Mouse (Mus musculus) hindbrain, postnatal 0 days (tissue): ENCODE data around the gene Adap1. TPM values are rescaled to one million over a fixed set of nuclear protein-coding genes. Genes with fewer than 3 reads are reported as not detected.

ENCODE experiments used
- ATAC-seq: fragments of 200-750 bp; cut with Nextera tagmentation; 2 replicates; pipeline ENCODE4 v1.8.0; 2017; ENCODE audit warnings: mild to moderate bottlenecking, moderate TSS enrichment, moderate library complexity
- DNase-seq: peaks from one replicate; pipeline ENCODE4 v3.0.0-alpha.2; 2015; ENCODE audit warnings: low spot score
- H3K27ac ChIP-seq: fragments of 300-500 bp; sonication (generic); 2 replicates; pipeline ENCODE4 v1.5.1; 2014; ENCODE audit warnings: mild to moderate bottlenecking
- H3K27me3 ChIP-seq: fragments of 300-500 bp; sonication (generic); 2 replicates; pipeline ENCODE4 v1.6.1; 2014; ENCODE audit warnings: low read length, mixed read lengths; ENCODE audit not compliant: insufficient read depth
- H3K36me3 ChIP-seq: fragments of 300-500 bp; sonication (generic); 2 replicates; pipeline ENCODE4 v1.6.1; 2014; ENCODE audit warnings: low read length, mixed read lengths; ENCODE audit not compliant: insufficient read depth
- H3K4me1 ChIP-seq: fragments of 300-500 bp; sonication (generic); 2 replicates; pipeline ENCODE4 v1.6.1; 2014; ENCODE audit warnings: antibody characterized with exemption, low read length, mixed read lengths; ENCODE audit not compliant: insufficient read depth
- H3K4me2 ChIP-seq: fragments of 300-500 bp; sonication (generic); 2 replicates; pipeline ENCODE4 v1.6.1; 2014; ENCODE audit warnings: low read depth, mild to moderate bottlenecking, low read length, moderate library complexity, mixed read lengths
- H3K4me3 ChIP-seq: fragments of 300-500 bp; sonication (generic); 2 replicates; pipeline ENCODE4 v1.5.1; 2014; ENCODE audit warnings: low read length
- H3K9ac ChIP-seq: fragments of 300-500 bp; sonication (generic); replicated peaks from 2 replicates; pipeline ENCODE4 v1.6.1; 2014; ENCODE audit warnings: mild to moderate bottlenecking, low read length, moderate library complexity, mixed read lengths
- H3K9me3 ChIP-seq: fragments of 300-500 bp; sonication (generic); 2 replicates; pipeline ENCODE4 v1.6.1; 2016; ENCODE audit warnings: low read length, mixed read lengths
- CTCF ChIP-seq: IDR thresholded peaks from 2 replicates; pipeline ENCODE4 v1.5.1; 2016; ENCODE audit warnings: antibody characterized with exemption, control low read depth, low read depth
- WGBS: fragments of 180-500 bp; shearing (Covaris S2); extraction: QIAGEN DNeasy Blood & Tissue Kit; methylation state at CpG from one replicate; pipeline ENCODE4 v1.1.7; 2014; 5-methylcytosine and 5-hydroxymethylcytosine counted together
- polyA plus RNA-seq: library from polyadenylated mRNA; unstranded; fragments of >200 nt; fragmentation: Nextera tagmentation; extraction: Ambion mirVana; gene quantifications from 2 replicates; pipeline ENCODE4 v1.2.1, GENCODE M21; 2015
- total RNA-seq: library from RNA; depleted of rRNA; stranded (reverse); fragments of >200 nt; gene quantifications from 2 replicates; pipeline ENCODE4 v1.2.3, GENCODE M21; 2014

Adap1 gene
- total and polyA plus RNA-seq, 2 experiments from 2014 or later, result 128 to 242 TPM

DNA sequence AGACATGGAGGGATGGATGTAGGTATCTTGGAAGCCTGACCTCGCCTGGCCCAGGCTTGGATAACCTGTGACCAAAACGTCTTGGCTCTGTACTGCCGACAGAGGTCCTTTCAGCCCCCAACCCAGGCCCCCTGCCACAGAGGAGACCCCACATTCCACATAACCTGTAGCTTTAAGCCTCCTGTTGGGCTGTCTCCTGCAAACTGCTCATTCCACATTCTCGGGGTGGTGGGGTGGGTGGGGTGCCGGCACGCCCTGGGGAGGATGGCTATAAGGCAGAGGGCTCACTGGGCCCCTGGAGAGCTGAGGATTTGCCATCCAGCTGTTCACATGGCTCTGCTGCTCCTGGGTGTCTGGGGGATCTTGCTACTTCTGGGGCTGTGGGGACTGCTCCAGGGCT is 26.9 kb upstream of the Adap1 start, which contains the start of gene Cyp2w1:
Cyp2w1 (plus strand) TSS at position 301 of the 400 bp plus-strand sequence.
- Histone ChIP-seq H3K4me3 (no peak within 1 kb of the TSS), H3K27ac (no peak within 1 kb of the TSS), H3K4me1 (no peaks in the 10 kb centered on the region), H3K27me3 (no peaks in the 10 kb centered on the region), H3K36me3 (no peaks in the 10 kb centered on the region), H3K9ac (no peak within 1 kb of the TSS), H3K9me3 (no peaks in the 10 kb centered on the region), H3K4me2 (no peak within 1 kb of the TSS)
- 64% methylated on average over 6 of the region's 6 CpGs for WGBS
- ATAC-seq, result no peak
- no peak for TF ChIP-seq CTCF
- no peak for DNase-seq

DNA sequence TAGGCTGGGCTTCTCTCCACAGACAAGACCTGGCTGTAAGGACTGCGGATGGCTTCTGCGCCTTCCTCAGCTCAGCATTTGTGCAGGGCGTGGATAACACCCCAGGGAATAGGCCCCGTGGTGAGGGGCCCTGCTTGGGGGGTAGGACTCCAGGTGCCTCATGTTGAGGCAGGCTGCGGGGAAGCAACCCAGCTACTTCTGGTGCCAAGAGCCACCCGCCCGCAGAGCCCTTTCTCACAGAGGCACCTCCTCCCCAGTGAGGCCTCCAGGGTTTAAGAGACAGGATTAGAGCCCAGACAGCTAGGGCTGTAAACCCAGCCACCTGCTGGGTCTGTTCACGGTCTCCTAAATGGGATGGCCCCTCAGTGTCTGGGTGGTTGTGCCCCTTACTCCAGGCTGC is 26.2 kb upstream of the Adap1 start:
- ATAC-seq, result no peak
- Histone ChIP-seq H3K27me3 (no peaks in the 10 kb centered on the region), H3K4me1 (no peaks in the 10 kb centered on the region), H3K9ac (no peak overlapping the region), H3K4me3 (no peak overlapping the region), H3K4me2 (no peak overlapping the region), H3K27ac (no peak overlapping the region), H3K9me3 (no peaks in the 10 kb centered on the region), H3K36me3 (no peaks in the 10 kb centered on the region)
- no peak for DNase-seq
- TF ChIP-seq CTCF, result no peak
- 37% methylated on average over 8 of the region's 8 CpGs for WGBS

DNA sequence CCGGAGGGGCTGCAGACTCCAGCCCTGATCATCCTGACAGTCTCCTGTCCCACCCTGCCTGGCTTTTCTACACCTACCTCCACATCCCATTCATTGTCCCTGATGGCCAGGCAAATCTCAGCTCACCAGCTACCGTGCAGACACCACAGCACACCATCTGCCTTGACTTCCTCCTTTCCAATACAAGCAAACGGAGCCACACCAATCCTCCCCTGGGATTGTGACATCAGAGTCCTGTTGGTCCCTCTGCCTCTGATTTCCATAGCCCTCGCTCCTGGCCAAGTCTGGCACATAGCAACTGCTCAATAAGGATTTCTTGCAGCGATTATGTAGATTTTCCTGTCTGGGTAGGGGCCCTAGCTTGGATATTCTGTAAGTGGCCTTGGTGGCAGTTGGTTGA is 25.7 kb upstream of the Adap1 start, which contains the start of gene Cox19:
Cox19 (minus strand) TSS at position 285 of the 400 bp plus-strand sequence.
- no peak within 1 kb of the TSS for H3K4me2 ChIP-seq
- whole genome bisulfite sequencing, result 53% methylated on average over 5 of the region's 5 CpGs
- no peaks in the 10 kb centered on the region for H3K27me3 ChIP-seq
- no peak within 1 kb of the TSS for H3K9ac ChIP-seq
- DNase-seq (no peak), ATAC-seq (no peak)
- no peaks in the 10 kb centered on the region for H3K4me1 ChIP-seq
- no peak for TF ChIP-seq CTCF
- no peaks in the 10 kb centered on the region for H3K36me3 ChIP-seq
- H3K27ac ChIP-seq, result no peak within 1 kb of the TSS
- no peak within 1 kb of the TSS for H3K4me3 ChIP-seq
- H3K9me3 ChIP-seq, result no peaks in the 10 kb centered on the region

DNA sequence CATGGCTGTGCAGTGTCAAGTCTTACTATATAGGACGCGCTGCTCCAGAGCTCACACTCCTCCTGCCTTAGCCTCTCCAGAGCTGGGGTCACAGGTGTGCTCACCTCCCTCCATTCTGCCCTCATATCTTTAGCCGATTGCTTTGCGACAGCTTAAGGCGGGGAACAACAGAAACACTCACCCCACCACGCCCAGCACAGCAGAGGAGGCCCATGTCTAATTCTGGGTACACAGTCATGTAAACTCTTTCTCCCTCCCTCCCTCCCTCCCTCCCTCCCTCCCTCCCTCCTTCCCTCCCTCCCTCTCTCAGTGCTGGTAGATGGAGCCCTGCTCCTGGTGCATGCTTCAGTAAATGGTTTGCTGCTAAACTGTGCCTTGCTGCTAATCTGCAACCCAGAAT is 24.3 kb upstream of the Adap1 start:
- no peaks in the 10 kb centered on the region for H3K27me3 ChIP-seq
- no peak for TF ChIP-seq CTCF
- no peak overlapping the region for H3K9ac ChIP-seq
- H3K4me1 ChIP-seq, result no peaks in the 10 kb centered on the region
- H3K4me2 ChIP-seq, result no peak overlapping the region
- ATAC-seq (no peak), DNase-seq (no peak)
- no peak overlapping the region for H3K4me3 ChIP-seq
- H3K36me3 ChIP-seq, result no peaks in the 10 kb centered on the region
- H3K27ac ChIP-seq, result no peak overlapping the region
- 77% methylated on average over 6 of the region's 6 CpGs for WGBS
- no peaks in the 10 kb centered on the region for H3K9me3 ChIP-seq

DNA sequence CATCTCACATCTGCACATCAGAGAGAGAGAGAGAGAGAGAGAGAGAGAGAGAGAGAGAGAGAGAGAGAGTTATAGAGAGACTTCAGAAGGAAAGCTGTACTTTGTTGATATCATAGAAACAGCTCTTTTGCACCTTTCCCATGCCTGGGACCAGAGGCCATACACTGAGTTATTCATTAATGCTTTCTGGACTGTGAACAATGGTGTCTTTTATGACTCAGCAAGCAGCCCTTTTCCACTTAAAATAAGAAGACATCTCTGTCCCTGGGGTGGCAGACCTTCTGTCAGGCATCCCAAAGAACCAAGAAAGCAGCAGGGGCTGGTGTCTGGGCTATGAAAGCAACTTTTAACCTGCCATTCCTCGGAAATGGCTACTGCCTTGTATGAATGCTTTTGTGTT is 21.8 kb upstream of the Adap1 start:
- no peak for TF ChIP-seq CTCF
- no peak for ATAC-seq
- Histone ChIP-seq H3K4me3 (no peak overlapping the region), H3K27ac (no peak overlapping the region), H3K4me2 (no peak overlapping the region), H3K27me3 (no peaks in the 10 kb centered on the region), H3K4me1 (peaks cover 5% of the 10 kb centered on the region), H3K9ac (no peak overlapping the region), H3K9me3 (no peaks in the 10 kb centered on the region), H3K36me3 (peaks cover 5% of the 10 kb centered on the region; the same call in 1 of the 2 replicates)
- WGBS, result 20% methylated on average over 1 of the region's 1 CpGs
- DNase-seq, result no peak

DNA sequence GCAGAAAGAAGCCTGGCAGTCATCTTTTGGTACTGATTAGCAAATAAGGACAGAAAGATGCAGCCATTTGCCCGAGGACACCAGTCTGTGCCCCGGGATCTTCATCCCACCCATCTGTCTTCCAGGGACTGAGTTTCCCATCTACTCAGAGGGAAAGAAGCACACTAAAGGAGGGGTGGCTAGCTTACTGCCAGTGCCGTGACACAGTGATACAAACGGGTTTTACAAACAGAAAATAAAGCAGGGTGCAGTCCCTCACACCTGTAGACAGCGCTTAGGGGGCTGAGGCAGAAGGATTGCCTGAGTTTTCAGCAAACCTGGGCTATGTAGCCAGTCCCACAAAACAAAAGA is 19.9 kb upstream of the Adap1 start:
- no peak for TF ChIP-seq CTCF
- no peaks in the 10 kb centered on the region for H3K27me3 ChIP-seq
- H3K27ac ChIP-seq, result peak overlapping the region; percentile 81

DNA sequence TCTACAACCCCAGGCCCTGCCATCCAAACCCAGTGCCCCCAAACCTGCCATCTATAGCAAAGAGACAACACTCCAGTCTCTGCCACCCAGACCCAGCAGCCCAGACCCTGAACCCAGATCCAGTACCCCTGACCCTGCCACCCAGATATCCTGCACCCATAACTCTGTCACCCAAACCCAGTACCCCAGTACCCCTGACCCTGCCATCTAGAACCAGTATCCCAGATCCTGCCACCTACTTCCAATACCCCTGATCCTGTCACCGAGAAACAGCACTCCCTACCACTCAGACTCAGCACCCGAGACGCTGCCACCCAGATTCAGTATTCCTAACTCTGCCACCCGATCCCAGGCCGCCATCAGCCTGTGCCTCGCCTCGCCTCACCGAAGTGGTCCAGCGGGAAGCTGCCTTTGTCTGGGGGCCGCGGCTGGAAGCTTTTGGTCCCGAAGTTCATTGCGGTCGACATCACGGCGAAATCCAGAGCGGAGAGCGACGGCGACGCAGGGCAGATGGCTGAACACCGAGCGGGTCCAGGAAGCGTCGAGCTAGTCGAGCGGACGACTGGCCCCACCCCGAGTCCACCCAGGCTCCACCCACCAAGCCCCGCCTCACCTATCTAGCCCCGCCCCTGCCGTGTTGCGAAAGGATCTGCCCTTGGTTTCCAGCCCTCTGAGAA is 19.4 kb upstream of the Adap1 start:
- Histone ChIP-seq H3K36me3 (peaks cover 22% of the 10 kb centered on the region), H3K4me3 (peak overlapping the region; percentile 89), H3K9ac (peak overlapping the region; percentile 92), H3K27ac (peak overlapping the region; percentile 81), H3K4me2 (peak overlapping the region; percentile 82), H3K4me1 (peaks cover 5% of the 10 kb centered on the region), H3K27me3 (no peaks in the 10 kb centered on the region), H3K9me3 (no peaks in the 10 kb centered on the region)
- WGBS, result under 1% methylated on average over 33 of the region's 33 CpGs
- DNase-seq (peak; percentile 95), ATAC-seq (peak; percentile 94)
- no peak for TF ChIP-seq CTCF

More for the DNA sequence above, 19.9 kb upstream of the Adap1 start:
- H3K4me2 ChIP-seq, result peak overlapping the region; percentile 82
- peak overlapping the region; percentile 92 for H3K9ac ChIP-seq
- WGBS, result 13% methylated on average over 5 of the region's 5 CpGs
- ATAC-seq, result peak; percentile 65
- peak overlapping the region; percentile 89 for H3K4me3 ChIP-seq
- H3K4me1 ChIP-seq, result peaks cover 5% of the 10 kb centered on the region
- peaks cover 16% of the 10 kb centered on the region for H3K36me3 ChIP-seq
- DNase-seq, result no peak
- H3K9me3 ChIP-seq, result no peaks in the 10 kb centered on the region
